Mouse (Mus musculus) limb, embryonic 14.5 days (tissue): ENCODE data around the gene Zfp454. TPM values are rescaled to one million over a fixed set of nuclear protein-coding genes. Genes with fewer than 3 reads are reported as not detected.
A peak's percentile ranks its signal among the peaks of the same experiment; 100 is the strongest.

Experiments
- ATAC-seq: fragments of 200-750 bp; cut with Nextera tagmentation; 2 replicates; pipeline ENCODE4 v1.8.0; 2017; ENCODE audit warnings: low read depth, moderate number of reproducible peaks, moderate TSS enrichment; ENCODE audit not compliant: low FRiP score
- DNase-seq: peaks from one replicate; pipeline ENCODE4 v3.0.0-alpha.2; 2015; ENCODE audit warnings: low spot score
- H3K27ac ChIP-seq: fragments of 300-500 bp; sonication (generic); replicated peaks from 2 replicates; pipeline ENCODE4 v1.5.1; 2014; ENCODE audit warnings: low read depth, mild to moderate bottlenecking, low read length, moderate library complexity, mixed read lengths
- H3K27me3 ChIP-seq: fragments of 300-500 bp; sonication (generic); 2 replicates; pipeline ENCODE4 v1.6.1; 2014; ENCODE audit warnings: low read length, mixed read lengths; ENCODE audit not compliant: control insufficient read depth, insufficient read depth
- H3K36me3 ChIP-seq: fragments of 300-500 bp; sonication (generic); 2 replicates; pipeline ENCODE4 v1.6.1; 2014; ENCODE audit warnings: mild to moderate bottlenecking, low read length, moderate library complexity, mixed read lengths; ENCODE audit not compliant: control insufficient read depth, insufficient read depth
- H3K4me1 ChIP-seq: fragments of 300-500 bp; sonication (generic); 2 replicates; pipeline ENCODE4 v1.6.1; 2014; ENCODE audit warnings: antibody characterized with exemption, low read length, mixed read lengths; ENCODE audit not compliant: control insufficient read depth, insufficient read depth
- H3K4me2 ChIP-seq: fragments of 300-500 bp; sonication (generic); replicated peaks from 2 replicates; pipeline ENCODE4 v1.6.1; 2014; ENCODE audit warnings: low read depth, mild to moderate bottlenecking, low read length, moderate library complexity; ENCODE audit not compliant: severe bottlenecking
- H3K4me3 ChIP-seq: fragments of 300-500 bp; sonication (generic); replicated peaks from 2 replicates; pipeline ENCODE4 v1.5.1; 2014; ENCODE audit warnings: low read length
- H3K9ac ChIP-seq: fragments of 300-500 bp; sonication (generic); 2 replicates; pipeline ENCODE4 v1.6.1; 2014; ENCODE audit warnings: mild to moderate bottlenecking, low read depth, low read length, moderate library complexity; ENCODE audit not compliant: severe bottlenecking
- H3K9me3 ChIP-seq: fragments of 300-500 bp; sonication (generic); 2 replicates; pipeline ENCODE4 v1.6.1; 2016; ENCODE audit warnings: low read length; ENCODE audit not compliant: control insufficient read depth
- POLR2A ChIP-seq: fragments of 200-500 bp; IDR thresholded peaks from 2 replicates; pipeline ENCODE4 v1.8.0; 2012; ENCODE audit warnings: inconsistent platforms, mild to moderate bottlenecking, moderate library complexity, borderline replicate concordance; ENCODE audit not compliant: insufficient read depth, insufficient read length; ENCODE audit errors: extremely low read depth
- WGBS: fragments of 180-500 bp; shearing (Covaris S2); extraction: QIAGEN DNeasy Blood & Tissue Kit; methylation state at CpG from one replicate; pipeline ENCODE4 v1.1.7; 2014; 5-methylcytosine and 5-hydroxymethylcytosine counted together
- polyA plus RNA-seq, 2 experiments: library from polyadenylated mRNA; depleted of rRNA in 1 of 2; stranded (reverse) in 1 of 2; unstranded in 1 of 2; fragments of >200 nt; fragmentation: Nextera tagmentation in 1 of 2; extraction: Ambion mirVana in 1 of 2; gene quantifications; 2 replicates each; pipeline versions ENCODE4 v1.2.1 to v1.2.3; 2012 to 2014

The Zfp454 gene
- polyA plus RNA-seq, 2 experiments, result 7.2 to 9.4 TPM

GRCm38 (mm10) chr11:50915671-50916320, 28.3 kb upstream of the Zfp454 start, which contains the start of gene Zfp2:
Zfp2 (minus strand) TSS chr11:50916165.
- peak within 1 kb of the TSS; percentile 80 for H3K27ac ChIP-seq
- peaks cover 15% of the 10 kb centered on the region for H3K36me3 ChIP-seq
- TF ChIP-seq POLR2A, result peak; percentile 85; the same call in 1 of the 2 replicates
- H3K9ac ChIP-seq, result peak within 1 kb of the TSS; percentile 87
- no peaks in the 10 kb centered on the region for H3K27me3 ChIP-seq
- H3K9me3 ChIP-seq, result no peaks in the 10 kb centered on the region
- DNase-seq (peak; percentile 95), ATAC-seq (peak; percentile 98)
- H3K4me3 ChIP-seq, result peak within 1 kb of the TSS; percentile 84
- peak within 1 kb of the TSS; percentile 48 for H3K4me2 ChIP-seq
- under 1% methylated on average over 36 of the region's 47 CpGs for WGBS
- H3K4me1 ChIP-seq, result no peaks in the 10 kb centered on the region

DNA sequence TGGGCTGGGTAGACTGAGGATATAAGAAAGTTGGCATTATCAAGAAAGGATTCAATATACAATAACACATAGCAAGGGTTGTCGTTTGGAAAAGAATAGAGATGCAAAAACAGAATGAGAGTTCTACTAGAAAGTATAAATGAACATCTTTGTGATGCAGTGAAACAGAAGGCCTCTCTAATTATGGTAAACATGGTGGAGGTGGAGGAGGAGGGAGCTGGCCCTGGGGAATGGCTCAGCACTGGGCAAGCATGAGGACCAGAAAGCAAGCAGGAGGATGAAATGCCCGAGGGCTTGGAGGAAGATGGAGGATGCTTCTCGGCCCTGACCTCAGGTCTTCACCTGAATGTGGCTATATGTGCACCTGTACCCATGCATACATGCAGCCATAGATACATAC, 27.0 kb upstream of the Zfp454 start:
- WGBS, result 91% methylated on average over 3 of the region's 3 CpGs
- ATAC-seq, result no peak
- H3K27ac ChIP-seq, result no peak overlapping the region
- H3K4me2 ChIP-seq, result no peak overlapping the region
- no peaks in the 10 kb centered on the region for H3K27me3 ChIP-seq
- H3K4me3 ChIP-seq, result no peak overlapping the region
- peaks cover 28% of the 10 kb centered on the region for H3K36me3 ChIP-seq
- H3K4me1 ChIP-seq, result no peaks in the 10 kb centered on the region
- no peaks in the 10 kb centered on the region for H3K9me3 ChIP-seq
- no peak for TF ChIP-seq POLR2A
- H3K9ac ChIP-seq, result no peak overlapping the region
- no peak for DNase-seq

DNA sequence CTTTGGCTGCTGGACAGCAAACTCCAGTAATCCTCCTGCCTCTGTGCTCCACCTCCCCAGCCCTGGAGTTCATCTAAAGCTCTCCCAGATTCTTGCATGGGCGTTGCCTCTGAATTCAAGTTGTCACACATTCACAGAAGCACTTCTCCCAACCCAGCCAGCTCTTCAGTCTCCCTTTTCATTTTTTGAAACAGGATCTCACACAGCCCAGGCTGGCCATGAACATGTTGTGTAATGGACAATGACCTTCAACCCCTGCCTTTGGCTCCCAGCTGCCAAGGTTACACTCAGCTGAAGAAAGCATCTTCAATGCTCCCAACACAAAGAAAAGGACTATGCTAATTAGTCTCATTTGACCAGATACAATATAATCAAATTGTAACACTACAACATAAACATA, 25.9 kb upstream of the Zfp454 start:
- Histone ChIP-seq H3K36me3 (peaks cover 40% of the 10 kb centered on the region), H3K4me3 (no peak overlapping the region), H3K4me1 (no peaks in the 10 kb centered on the region), H3K27ac (no peak overlapping the region), H3K9ac (no peak overlapping the region), H3K27me3 (no peaks in the 10 kb centered on the region), H3K9me3 (no peaks in the 10 kb centered on the region), H3K4me2 (no peak overlapping the region)
- DNase-seq (no peak), ATAC-seq (no peak)
- WGBS, result 100% methylated on average over 1 of the region's 1 CpGs
- TF ChIP-seq POLR2A, result no peak

DNA sequence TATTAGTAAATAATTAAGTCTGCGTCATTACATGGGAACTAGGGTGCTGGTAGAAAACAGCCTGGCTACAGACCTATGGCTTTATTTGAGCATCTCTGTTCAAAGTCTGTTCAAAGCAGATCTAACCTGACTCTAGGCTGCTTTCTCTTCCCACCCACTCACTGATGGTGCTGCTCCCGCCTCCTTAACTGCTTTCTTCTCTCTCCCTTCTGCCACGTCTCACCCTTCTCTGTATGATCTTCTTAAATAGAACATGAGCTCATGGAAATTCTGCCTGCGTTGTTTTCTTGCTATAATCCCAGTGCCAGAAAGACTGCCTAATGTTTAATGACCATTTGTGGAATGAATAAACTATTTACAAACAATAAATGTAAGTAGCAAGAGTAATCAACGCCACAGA, 20.7 kb upstream of the Zfp454 start:
- ATAC-seq (no peak), DNase-seq (no peak)
- Histone ChIP-seq H3K4me3 (no peak overlapping the region), H3K27ac (no peak overlapping the region), H3K9ac (no peak overlapping the region), H3K27me3 (no peaks in the 10 kb centered on the region), H3K4me1 (no peaks in the 10 kb centered on the region), H3K9me3 (peaks cover 27% of the 10 kb centered on the region), H3K4me2 (no peak overlapping the region), H3K36me3 (peaks cover 89% of the 10 kb centered on the region)
- no peak for TF ChIP-seq POLR2A
- WGBS, result 92% methylated on average over 5 of the region's 5 CpGs

DNA sequence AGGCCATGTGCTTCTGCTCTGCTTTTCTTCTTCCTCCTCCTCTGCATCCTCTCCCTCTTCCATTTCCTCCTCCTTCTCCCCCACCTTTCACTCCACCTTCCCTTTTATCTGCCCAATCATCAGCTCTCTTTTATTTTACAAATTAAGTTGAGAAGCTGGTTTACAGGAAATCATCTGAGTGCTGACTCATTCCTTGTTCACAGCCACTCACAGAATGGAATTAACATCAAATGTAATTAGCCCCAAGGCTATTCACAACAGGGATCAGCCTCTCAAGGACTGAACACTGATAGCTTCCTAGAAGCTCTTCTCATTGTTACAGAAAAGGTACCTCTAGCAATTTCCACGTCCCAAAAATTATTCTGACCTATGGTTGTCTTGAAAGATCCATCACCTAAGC, 9.9 kb upstream of the Zfp454 start:
- H3K9ac ChIP-seq, result no peak overlapping the region
- peaks cover 27% of the 10 kb centered on the region for H3K36me3 ChIP-seq
- 77% methylated on average over 1 of the region's 1 CpGs for WGBS
- no peak for TF ChIP-seq POLR2A
- H3K4me2 ChIP-seq, result no peak overlapping the region
- H3K9me3 ChIP-seq, result peaks cover 53% of the 10 kb centered on the region
- no peak for DNase-seq
- ATAC-seq, result no peak
- no peaks in the 10 kb centered on the region for H3K4me1 ChIP-seq
- H3K27me3 ChIP-seq, result no peaks in the 10 kb centered on the region
- H3K4me3 ChIP-seq, result no peak overlapping the region
- no peak overlapping the region for H3K27ac ChIP-seq
